Mouse (Mus musculus): ENCODE data around the gene Nrsn2.

Gene Nrsn2

GRCm38 (mm10) chr2:152397004-152397589 lies 20.7 kb upstream of the Nrsn2 start:
- TF ChIP-seq GATA4 (IDR thresholded peaks at IDR 0.05; ENCODE audit: insufficient replicate concordance, low read length): no peak

- TF ChIP-seq GATA4 (IDR thresholded peaks at IDR 0.05; ENCODE audit: insufficient replicate concordance, low read length): no peak
Observed at GRCm38 (mm10) chr2:152396110-152397003, 19.9 kb upstream of the Nrsn2 start.

GRCm38 (mm10) chr2:152395271-152395920 lies 19.0 kb upstream of the Nrsn2 start:
- no peak for TF ChIP-seq GATA4 (IDR thresholded peaks at IDR 0.05; ENCODE audit: insufficient replicate concordance, low read length)

GRCm38 (mm10) chr2:152393225-152394017 lies 17.0 kb upstream of the Nrsn2 start:
- TF ChIP-seq GATA4 (IDR thresholded peaks at IDR 0.05; ENCODE audit: insufficient replicate concordance, low read length): peak; percentile 78; the same call in 1 of the 2 replicates

GRCm38 (mm10) chr2:152392786-152393185 lies 16.3 kb upstream of the Nrsn2 start:
- no peak for TF ChIP-seq GATA4 (IDR thresholded peaks at IDR 0.05; ENCODE audit: insufficient replicate concordance, low read length)

GRCm38 (mm10) chr2:152384191-152384590 lies 7.8 kb upstream of the Nrsn2 start:
- no peak for TF ChIP-seq GATA4 (IDR thresholded peaks at IDR 0.05; ENCODE audit: insufficient replicate concordance, low read length)

- TF ChIP-seq GATA4 (IDR thresholded peaks at IDR 0.05; ENCODE audit: insufficient replicate concordance, low read length): no peak
Observed at GRCm38 (mm10) chr2:152375652-152376344, 640 bp downstream of the Nrsn2 start.

- no peak for TF ChIP-seq GATA4 (IDR thresholded peaks at IDR 0.05; ENCODE audit: insufficient replicate concordance, low read length)
Observed at GRCm38 (mm10) chr2:152373547-152373946, 2.9 kb downstream of the Nrsn2 start.

GRCm38 (mm10) chr2:152372661-152373060 lies 3.8 kb downstream of the Nrsn2 start:
- TF ChIP-seq GATA4 (IDR thresholded peaks at IDR 0.05; ENCODE audit: insufficient replicate concordance, low read length): no peak

- no peak for TF ChIP-seq GATA4 (IDR thresholded peaks at IDR 0.05; ENCODE audit: insufficient replicate concordance, low read length)
Observed at GRCm38 (mm10) chr2:152372104-152372503, 4.3 kb downstream of the Nrsn2 start.

GRCm38 (mm10) chr2:152368532-152369140 lies 7.8 kb downstream of the Nrsn2 start:
- TF ChIP-seq GATA4 (IDR thresholded peaks at IDR 0.05; ENCODE audit: insufficient replicate concordance, low read length): no peak

- TF ChIP-seq GATA4 (IDR thresholded peaks at IDR 0.05; ENCODE audit: insufficient replicate concordance, low read length): no peak
Observed at GRCm38 (mm10) chr2:152367917-152368316, 8.5 kb downstream of the Nrsn2 start.

- peak; percentile 17; the same call in 1 of the 2 replicates for TF ChIP-seq GATA4 (IDR thresholded peaks at IDR 0.05; ENCODE audit: insufficient replicate concordance, low read length)
Observed at GRCm38 (mm10) chr2:152363245-152364147, 12.9 kb downstream of the Nrsn2 start.

Data from liver, adult (tissue).